Mouse (Mus musculus) cerebellum, adult 11 months (tissue): ENCODE data around the gene Creb3.
"Not testable (repeated sequence)": the region's sequence is repeated elsewhere in the genome, so short reads cannot be mapped to it uniquely, and the experiment has no call there.

ENCODE experiments used
- DNase-seq: peaks from one replicate; pipeline ENCODE4 v3.0.0; 2022

Gene Creb3

DNA sequence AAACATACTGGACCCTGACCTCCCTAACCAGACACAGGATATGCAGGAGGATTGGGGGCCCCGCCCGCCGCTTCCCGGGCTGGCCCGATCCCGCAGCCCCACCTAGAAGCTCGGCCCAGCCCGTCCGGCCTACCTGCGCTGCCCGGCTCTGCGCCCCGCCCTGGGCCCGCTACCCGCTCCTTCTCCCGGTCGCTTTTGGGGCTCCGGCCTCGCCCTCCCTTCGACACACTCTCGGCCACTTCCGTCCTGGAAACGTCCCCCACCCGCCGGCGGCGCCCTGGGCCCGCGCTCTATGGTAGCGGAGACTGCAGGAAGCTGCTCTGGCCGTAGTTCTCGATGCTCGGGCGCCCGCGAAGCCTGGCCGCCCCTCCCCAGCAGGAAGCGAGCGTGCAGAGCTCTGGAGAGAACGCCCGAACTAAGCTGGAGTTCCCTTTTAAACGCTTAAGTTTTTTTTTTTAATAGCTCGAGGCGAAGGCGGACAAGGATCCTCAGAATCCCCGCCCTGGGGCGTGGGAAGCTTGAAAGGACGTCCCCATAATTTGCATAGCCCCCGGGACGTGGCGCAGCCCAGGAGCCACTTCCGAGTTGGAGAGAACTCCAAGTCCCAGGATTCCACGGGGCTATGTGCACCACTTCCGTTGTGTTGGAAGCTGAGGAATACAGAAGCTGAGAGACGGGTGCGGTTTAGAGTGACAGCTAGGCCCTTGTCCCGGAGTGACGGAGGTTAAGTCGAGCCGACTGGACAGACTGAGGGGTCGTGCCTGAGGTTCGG, at the start of gene Creb3, which contains the start of gene Tln1:
Gene Creb3, plus strand, starts transcription at position 336 of the 772 bp plus-strand sequence.
Gene Tln1, minus strand, starts transcription at position 695 of the 772 bp plus-strand sequence.
- DNase-seq, result peak; percentile 88

DNA sequence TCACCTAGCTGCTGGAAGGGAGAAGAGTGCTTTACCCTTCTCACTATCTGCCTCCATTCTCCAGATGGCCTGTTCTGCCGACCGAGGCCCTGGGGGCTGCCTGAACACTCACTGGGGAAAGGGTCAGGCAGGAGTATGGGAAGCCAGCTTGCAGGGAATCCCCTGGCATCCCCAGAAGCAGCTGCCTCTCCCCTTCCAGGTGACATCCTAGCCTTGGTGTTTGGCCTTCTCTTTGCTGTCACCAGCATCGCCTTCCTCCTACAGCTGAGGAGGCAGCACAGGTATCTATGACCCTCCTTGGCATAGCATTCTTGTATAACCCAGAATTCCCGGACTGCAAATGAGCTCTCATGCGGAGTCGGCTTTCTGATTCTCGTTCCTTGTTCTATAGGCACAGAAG, 49.5 kb upstream of the Creb3 start:
- no peak for DNase-seq

- DNase-seq, result no peak
Measured at GRCm38 (mm10) chr4:43513300-43513699, 48.8 kb upstream of the Creb3 start.

DNA sequence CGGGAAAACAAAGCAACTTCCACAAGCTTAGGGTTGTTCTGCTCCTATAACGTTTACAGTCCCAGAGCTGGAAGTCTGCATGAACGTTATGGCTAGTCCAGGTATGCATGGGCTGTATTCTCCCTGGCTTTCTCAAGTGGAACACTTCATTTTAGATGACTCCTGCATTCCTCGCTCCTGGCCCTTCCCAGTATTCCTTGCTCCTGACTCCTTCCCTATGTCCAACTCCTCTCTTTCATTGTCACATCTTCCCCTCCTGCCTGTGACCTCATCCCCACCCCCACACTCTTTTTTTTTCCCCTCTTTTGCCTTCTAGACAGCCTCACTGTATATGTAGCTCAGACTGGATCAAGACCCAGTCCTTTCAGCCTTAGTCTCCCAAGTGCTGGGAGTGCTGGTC, 48.3 kb upstream of the Creb3 start:
- no peak for DNase-seq

DNA sequence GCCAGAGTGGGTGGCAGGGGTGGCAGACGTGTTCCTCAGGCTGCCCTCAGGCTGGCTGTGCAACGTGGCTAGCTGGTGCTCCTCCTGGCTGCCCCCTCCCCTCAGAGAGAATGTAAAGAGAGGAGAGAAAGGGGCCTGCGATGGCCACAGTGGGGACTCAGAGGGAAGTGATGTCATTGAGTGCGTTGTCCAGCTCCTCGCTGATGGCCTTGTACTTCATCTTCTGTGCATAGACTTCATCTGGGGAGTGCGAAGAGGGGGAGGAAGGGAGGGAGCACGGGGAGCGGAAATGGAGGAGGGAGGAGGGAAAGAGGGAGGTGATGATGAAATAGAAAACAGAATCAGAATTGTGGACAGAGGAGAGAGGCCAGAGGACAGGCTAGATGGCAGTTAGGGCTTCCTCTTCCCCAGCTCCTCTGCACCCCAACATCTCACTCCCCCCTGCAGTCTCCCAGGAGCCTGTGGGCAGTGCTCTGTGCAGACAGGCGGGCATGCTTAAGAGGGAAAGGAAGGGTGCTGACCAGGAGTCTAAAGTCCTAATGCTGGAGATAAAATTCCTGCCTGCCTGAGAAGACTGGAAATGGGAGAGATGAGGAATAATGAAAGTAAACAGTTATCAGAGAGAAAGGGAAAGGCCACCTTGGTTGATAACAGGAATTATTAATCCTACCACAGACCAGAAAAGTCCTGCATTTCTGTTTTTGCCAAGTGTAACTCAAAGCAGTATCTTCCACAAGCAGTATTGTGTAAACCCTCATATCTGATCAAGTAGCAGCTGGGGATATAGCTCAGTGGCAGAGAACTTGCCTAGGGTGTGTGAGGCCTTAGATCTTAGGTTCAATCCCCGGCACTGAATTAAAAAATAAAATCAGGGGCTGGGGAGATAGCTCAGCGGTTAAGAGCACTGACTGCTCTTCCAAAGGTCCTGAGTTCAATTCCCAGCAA, 46.1 kb upstream of the Creb3 start:
- DNase-seq, result no peak

DNA sequence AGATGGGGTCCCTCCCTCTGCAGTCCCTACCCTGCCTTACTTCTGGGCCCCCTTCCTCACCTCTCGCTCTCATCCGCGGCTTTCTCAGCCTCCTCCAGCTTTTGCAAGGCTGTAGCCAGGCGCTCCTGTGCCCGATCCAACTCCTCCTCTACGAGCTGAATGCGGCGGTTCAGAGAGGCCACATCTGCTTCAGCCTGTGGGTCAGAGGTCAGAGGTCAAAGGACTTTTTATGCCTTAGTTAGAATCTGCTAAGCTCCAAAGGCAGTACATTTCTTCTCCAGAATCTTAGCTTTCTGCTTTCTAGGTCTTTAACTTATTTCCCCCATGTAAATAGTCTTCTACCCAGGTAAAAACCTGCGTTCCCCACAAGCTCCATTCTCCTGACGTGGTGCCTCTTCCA, 42.6 kb upstream of the Creb3 start:
- DNase-seq, result no peak

DNA sequence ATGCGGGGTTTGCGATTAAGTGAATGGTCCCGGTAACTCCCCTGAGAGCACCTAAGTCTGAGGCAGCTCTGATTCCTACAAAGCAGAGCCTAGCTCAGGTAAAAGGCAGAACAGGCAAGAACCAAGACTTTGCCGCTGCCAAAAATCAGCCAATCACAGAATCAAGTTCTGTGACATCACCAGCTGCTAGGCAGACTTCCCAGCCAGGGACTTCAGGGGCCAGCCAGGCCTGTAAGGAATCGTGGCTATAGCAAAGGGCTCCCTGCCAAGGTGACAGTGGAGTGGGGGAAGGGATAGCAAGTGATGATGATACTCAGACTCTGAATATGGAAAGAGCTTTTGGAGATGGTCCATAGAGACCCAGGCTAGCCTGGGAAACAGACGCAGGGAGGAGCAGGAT, 42.2 kb upstream of the Creb3 start:
- peak; percentile 86 for DNase-seq

GRCm38 (mm10) chr4:43527880-43528279, 34.3 kb upstream of the Creb3 start:
- no peak for DNase-seq

- DNase-seq, result no peak
Measured at GRCm38 (mm10) chr4:43528487-43528886, 33.6 kb upstream of the Creb3 start.

- DNase-seq, result no peak
Measured at GRCm38 (mm10) chr4:43530081-43530501, 32.0 kb upstream of the Creb3 start.

DNA sequence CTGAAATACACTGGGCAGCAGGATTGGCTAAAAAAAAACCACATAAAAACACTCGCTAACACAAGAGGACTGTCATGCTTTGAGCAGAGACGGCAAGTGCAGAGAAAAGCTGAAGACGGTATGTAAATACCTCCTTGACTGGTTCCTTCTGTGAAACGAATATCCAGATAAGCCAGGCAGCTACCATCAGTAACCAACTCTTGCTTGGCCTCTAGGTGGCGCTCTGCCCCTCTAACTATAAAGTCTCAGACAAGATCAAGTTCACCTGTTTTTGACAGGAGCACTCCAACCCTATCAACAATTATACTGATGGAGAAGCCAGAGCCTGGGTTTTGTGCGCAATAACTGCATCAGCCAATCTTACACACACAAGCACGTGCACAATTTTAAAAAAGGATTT, 31.6 kb upstream of the Creb3 start:
- DNase-seq, result peak; percentile 66

DNA sequence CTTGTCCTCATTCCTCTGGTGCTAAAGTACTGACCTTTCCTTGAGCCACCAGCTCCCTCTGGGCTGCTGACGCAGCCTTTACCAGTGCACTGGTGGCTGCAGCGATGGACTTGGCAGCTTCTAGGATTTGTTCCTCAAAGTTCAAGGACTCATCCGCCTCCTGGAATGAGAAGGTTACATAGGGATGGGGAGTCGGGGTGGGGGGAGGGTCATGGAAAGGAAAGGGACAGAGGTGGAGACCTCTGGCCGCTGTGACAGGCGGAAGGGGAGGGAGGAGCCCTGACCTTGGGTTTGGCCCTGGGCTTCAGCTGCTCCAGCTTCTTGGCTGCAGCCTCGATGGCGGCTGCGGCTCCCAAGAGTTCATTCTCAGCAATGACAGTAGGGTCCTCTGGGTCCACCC, 28.9 kb upstream of the Creb3 start:
- DNase-seq, result no peak

DNA sequence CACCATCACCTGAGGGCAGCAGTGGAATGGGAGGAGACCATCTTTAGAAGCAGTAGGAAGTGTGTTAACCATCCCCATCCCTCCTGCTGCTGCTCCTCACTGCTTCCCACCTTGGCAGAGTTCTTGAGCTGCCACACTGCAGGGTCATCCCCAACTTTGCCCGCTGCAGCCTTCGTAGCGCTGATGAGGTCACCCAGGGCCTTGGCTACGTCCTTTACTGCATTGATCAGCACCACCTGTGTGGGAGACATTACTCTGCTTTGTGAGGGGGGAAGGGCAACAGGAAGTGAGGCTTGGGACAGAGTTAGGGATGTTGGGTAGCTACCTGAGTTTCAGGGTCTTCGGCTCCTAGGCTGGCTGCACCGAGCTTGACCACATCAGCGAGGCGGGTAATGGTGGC, 26.5 kb upstream of the Creb3 start:
- no peak for DNase-seq

DNA sequence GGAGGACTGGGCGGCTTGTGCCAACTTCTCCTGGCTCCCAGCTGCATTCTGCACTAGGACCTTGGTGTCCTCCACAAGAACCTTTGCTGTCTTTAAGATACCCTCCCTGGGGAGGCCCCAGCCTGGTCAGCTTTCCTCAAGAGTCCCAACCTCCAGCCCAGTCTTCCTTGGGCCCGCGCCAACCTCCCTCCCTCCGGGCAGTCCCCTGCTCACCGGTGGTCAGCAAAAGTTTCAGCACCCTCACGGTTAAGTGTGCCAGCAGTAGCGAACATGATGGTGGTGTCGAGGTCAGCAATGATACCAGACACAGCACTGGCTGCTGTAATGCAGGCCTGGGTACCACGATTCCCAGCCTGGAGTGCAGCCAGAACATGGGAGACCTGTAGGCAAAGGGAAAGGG, 26.1 kb upstream of the Creb3 start:
- DNase-seq, result no peak

DNA sequence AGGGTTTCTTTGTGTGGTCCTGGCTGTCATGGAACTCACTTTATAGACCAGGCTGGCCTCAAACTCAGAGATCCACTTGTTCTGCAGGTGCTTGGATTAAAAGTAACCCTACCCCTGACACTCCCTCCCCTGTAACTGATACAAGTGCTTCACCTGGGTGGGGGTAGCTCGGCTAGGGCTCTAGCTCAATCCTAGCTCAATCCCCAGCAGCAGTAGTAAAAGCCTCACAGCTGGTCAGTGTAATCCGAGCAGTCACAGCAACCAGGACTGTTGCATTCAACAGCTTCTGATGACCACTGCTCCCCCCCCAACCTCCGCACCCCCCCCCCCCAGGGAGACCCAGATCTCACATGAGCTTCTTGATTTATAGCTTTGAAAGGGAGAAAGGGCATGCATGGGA, 20.1 kb upstream of the Creb3 start:
- DNase-seq, result no peak

DNA sequence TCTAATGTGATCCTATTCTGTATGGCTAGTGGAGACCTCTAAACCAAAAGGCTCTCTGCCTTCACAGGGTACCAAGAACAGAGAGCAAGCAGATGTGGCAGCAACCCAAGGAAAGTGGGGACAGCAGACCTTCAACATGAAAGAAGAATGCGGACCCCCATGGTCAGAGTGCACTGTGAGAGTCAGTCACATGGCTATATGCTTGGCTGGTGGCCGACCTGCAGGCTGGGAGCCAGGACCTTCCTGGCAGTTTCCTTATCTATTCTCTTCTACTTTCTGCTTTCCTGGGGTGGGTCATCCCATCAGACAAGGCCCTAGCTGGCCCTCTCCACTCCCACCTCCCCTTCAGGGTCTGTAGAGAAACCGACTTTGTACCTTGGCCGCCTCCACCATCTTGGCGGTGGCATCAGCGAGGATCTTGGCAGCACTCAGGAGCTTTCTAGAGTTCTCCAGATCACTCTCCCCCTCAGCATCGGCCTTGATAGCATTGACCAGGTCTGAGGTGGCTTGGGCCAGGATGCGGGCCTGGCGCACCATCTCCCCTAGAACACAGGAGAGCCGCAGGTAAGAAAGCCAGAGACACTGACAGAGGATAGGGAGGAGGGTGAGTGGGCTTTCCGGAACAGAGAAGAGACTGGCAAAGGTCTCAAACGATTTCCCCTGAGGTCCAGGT, 15.6 kb upstream of the Creb3 start:
- no peak for DNase-seq

GRCm38 (mm10) chr4:43547160-43547559, 15.0 kb upstream of the Creb3 start:
- DNase-seq, result no peak

- DNase-seq, result no peak
Measured at GRCm38 (mm10) chr4:43549055-43549454, 13.1 kb upstream of the Creb3 start.

GRCm38 (mm10) chr4:43551854-43552253, 10.3 kb upstream of the Creb3 start:
- not testable (repeated sequence) for DNase-seq

GRCm38 (mm10) chr4:43552437-43552836, 9.7 kb upstream of the Creb3 start:
- no peak for DNase-seq

- no peak for DNase-seq
Measured at GRCm38 (mm10) chr4:43553891-43554290, 8.2 kb upstream of the Creb3 start.

- no peak for DNase-seq
Measured at GRCm38 (mm10) chr4:43555926-43556325, 6.2 kb upstream of the Creb3 start.

DNA sequence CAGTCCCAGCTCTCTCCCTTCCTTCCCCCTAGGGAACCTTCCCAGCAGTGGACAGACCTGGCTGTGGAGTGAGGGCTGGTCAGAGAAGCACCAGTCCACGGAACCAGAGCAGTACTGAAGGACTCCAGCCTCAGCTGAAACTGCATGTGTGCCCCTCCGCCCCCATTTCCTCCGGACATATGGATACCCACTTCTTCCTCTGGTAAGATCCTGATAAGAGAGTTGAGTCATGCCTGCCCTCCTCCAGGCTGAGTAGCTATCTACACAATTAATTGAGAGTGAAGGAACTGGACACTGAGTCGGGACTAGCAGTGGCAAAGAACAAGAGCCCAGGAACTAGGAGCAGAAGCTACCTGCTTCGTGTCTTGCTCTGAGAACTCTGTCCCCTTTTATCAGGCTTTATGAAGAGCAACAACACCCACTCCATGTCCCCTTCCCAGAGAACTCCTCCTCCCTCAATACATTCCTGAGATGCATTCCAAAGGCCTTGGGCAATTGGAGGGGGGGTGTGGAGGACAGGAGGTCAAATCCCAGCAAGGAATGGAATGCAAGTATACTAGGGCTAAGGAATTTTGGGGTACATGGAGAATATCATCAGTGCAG, 4.0 kb upstream of the Creb3 start:
- DNase-seq, result no peak
